Mouse (Mus musculus) embryonic facial prominence, embryonic 14.5 days (tissue): ENCODE measurements around the gene Gm2a. TPM values are rescaled to one million over a fixed set of nuclear protein-coding genes. Genes with fewer than 3 reads are reported as not detected.
"Not testable (repeated sequence)": the region's sequence is repeated elsewhere in the genome, so short reads cannot be mapped to it uniquely, and the experiment has no call there.

Source experiments
- ATAC-seq: fragments of 200-750 bp; cut with Nextera tagmentation; 2 replicates; pipeline ENCODE4 v1.8.0; 2017; ENCODE audit warnings: low read depth, moderate number of reproducible peaks, moderate TSS enrichment
- DNase-seq: peaks from one replicate; pipeline ENCODE4 v3.0.0-alpha.2; 2015; ENCODE audit warnings: low spot score
- H3K27ac ChIP-seq: fragments of 300-500 bp; sonication (generic); replicated peaks from 2 replicates; pipeline ENCODE4 v1.5.1; 2014; ENCODE audit warnings: low read depth, mild to moderate bottlenecking, low read length, moderate library complexity
- H3K27me3 ChIP-seq: fragments of 300-500 bp; sonication (generic); replicated peaks from 2 replicates; pipeline ENCODE4 v1.6.1; 2014; ENCODE audit warnings: low read length; ENCODE audit not compliant: control insufficient read depth, insufficient read depth
- H3K36me3 ChIP-seq: fragments of 300-500 bp; sonication (generic); 2 replicates; pipeline ENCODE4 v1.6.1; 2014; ENCODE audit warnings: low read length, mixed read lengths; ENCODE audit not compliant: control insufficient read depth, insufficient read depth
- H3K4me1 ChIP-seq: fragments of 300-500 bp; sonication (generic); 2 replicates; pipeline ENCODE4 v1.6.1; 2014; ENCODE audit warnings: antibody characterized with exemption, low read length; ENCODE audit not compliant: control insufficient read depth, insufficient read depth
- H3K4me2 ChIP-seq: fragments of 300-500 bp; sonication (generic); 2 replicates; pipeline ENCODE4 v1.6.1; 2014; ENCODE audit warnings: low read depth, mild to moderate bottlenecking, low read length, moderate library complexity, mixed read lengths
- H3K4me3 ChIP-seq: fragments of 300-500 bp; sonication (generic); 2 replicates; pipeline ENCODE4 v1.5.1; 2014; ENCODE audit warnings: low read depth, mild to moderate bottlenecking, low read length
- H3K9ac ChIP-seq: fragments of 300-500 bp; sonication (generic); 2 replicates; pipeline ENCODE4 v1.6.1; 2014; ENCODE audit warnings: low read depth, mild to moderate bottlenecking, low read length, moderate library complexity, mixed read lengths
- H3K9me3 ChIP-seq: fragments of 300-500 bp; sonication (generic); 2 replicates; pipeline ENCODE4 v1.6.1; 2016; ENCODE audit warnings: low read length; ENCODE audit not compliant: control insufficient read depth
- WGBS: fragments of 180-500 bp; shearing (Covaris S2); extraction: QIAGEN DNeasy Blood & Tissue Kit; methylation state at CpG from one replicate; pipeline ENCODE4 v1.1.7; 2014; 5-methylcytosine and 5-hydroxymethylcytosine counted together
- polyA plus RNA-seq: library from polyadenylated mRNA; unstranded; fragments of >200 nt; fragmentation: Nextera tagmentation; extraction: Ambion mirVana; gene quantifications from 2 replicates; pipeline ENCODE4 v1.2.1, GENCODE M21; 2014

Gm2a gene
- polyA plus RNA-seq, 1 experiment from 2014 or later = 28.2 TPM

DNA sequence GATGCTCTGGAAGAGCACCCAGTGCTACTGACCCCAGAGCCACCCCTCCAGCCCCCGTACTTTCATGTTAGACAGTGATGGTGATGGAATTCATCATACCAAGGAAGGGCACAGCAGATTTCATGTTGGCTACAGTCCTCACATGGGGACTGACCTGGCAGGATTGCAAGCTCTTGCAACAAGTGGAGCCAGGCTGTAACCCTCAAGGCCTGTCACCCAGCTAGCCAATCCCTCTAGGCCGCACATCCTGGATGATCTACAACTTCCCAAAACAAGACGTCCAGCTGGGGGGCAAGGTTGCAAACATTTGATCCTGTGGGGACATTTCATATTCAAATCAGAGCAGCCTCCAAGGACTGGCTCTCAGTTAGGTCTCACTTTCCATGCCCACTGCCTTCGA, 13.3 kb upstream of the Gm2a start:
- Histone ChIP-seq H3K27ac (no peak overlapping the region), H3K9ac (no peak overlapping the region), H3K27me3 (no peaks in the 10 kb centered on the region), H3K4me3 (no peak overlapping the region), H3K36me3 (no peaks in the 10 kb centered on the region), H3K9me3 (no peaks in the 10 kb centered on the region), H3K4me2 (no peak overlapping the region), H3K4me1 (no peaks in the 10 kb centered on the region)
- DNase-seq (no peak), ATAC-seq (no peak)
- 77% methylated on average over 4 of the region's 4 CpGs for WGBS

DNA sequence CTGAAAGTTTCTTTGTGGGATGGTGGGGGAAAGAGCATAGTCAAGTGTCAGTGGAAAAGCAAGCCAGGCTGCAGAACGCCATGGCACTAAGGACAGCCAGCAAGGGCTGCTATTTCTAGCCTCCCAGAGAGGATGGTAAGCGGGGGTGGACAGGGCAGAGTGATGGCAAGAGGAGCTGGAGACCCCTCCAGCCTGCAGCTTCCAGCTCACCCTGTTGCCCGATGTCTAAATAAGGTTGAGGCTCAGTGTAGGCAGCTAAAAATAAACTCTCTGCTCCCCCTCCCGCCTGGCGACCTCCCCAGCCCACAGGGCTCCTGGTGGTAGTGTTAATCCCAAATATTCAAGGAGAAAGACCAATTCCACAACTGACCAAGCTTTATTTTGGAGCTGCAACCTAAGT, 12.5 kb upstream of the Gm2a start:
- ATAC-seq (no peak), DNase-seq (no peak)
- 54% methylated on average over 5 of the region's 5 CpGs for WGBS
- H3K27me3 ChIP-seq = no peaks in the 10 kb centered on the region
- no peak overlapping the region for H3K9ac ChIP-seq
- H3K4me2 ChIP-seq = no peak overlapping the region
- no peaks in the 10 kb centered on the region for H3K4me1 ChIP-seq
- no peaks in the 10 kb centered on the region for H3K36me3 ChIP-seq
- no peak overlapping the region for H3K27ac ChIP-seq
- H3K4me3 ChIP-seq = no peak overlapping the region
- H3K9me3 ChIP-seq = no peaks in the 10 kb centered on the region

DNA sequence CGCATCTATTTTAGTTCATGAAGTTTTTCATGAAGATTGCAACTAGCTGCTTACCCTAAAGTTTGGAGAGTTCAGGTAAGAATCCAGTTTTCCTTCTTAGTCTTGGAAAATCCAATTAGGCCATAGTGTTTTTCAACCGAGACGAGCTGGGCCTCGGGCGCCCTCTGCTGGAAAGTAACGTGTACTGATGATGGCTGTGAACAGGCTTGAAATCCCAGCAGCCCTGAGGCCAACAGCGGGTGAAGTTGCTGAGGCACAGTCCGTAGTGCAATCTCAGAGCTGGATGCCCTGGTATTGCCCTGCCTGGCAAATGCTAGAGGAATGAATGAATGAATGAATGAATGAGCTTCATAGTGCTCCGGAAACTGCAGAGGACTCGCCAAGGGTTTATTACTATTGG, 10.9 kb upstream of the Gm2a start:
- no peak overlapping the region for H3K4me2 ChIP-seq
- no peaks in the 10 kb centered on the region for H3K4me1 ChIP-seq
- ATAC-seq = peak; percentile 53; the same call in 1 of the 2 replicates
- no peak overlapping the region for H3K9ac ChIP-seq
- no peak overlapping the region for H3K4me3 ChIP-seq
- no peak overlapping the region for H3K27ac ChIP-seq
- peak; percentile 80 for DNase-seq
- no peaks in the 10 kb centered on the region for H3K9me3 ChIP-seq
- H3K27me3 ChIP-seq = no peaks in the 10 kb centered on the region
- WGBS = 6% methylated on average over 10 of the region's 10 CpGs
- H3K36me3 ChIP-seq = no peaks in the 10 kb centered on the region

GRCm38 (mm10) chr11:55089892-55090291, 8.0 kb upstream of the Gm2a start:
- 64% methylated on average over 2 of the region's 2 CpGs for WGBS

GRCm38 (mm10) chr11:55093096-55093495, 4.8 kb upstream of the Gm2a start:
- H3K4me1 ChIP-seq = 0 out of 2 replicates have a peak, but pooled peaks cover 7% of the 10 kb centered on the region
- no peak overlapping the region for H3K4me2 ChIP-seq
- H3K27me3 ChIP-seq = no peaks in the 10 kb centered on the region
- H3K9ac ChIP-seq = no peak overlapping the region
- no peak overlapping the region for H3K4me3 ChIP-seq
- no peak for DNase-seq
- no peaks in the 10 kb centered on the region for H3K36me3 ChIP-seq
- no peaks in the 10 kb centered on the region for H3K9me3 ChIP-seq
- ATAC-seq = no peak
- 82% methylated on average over 7 of the region's 7 CpGs for WGBS
- H3K27ac ChIP-seq = no peak overlapping the region

More at GRCm38 (mm10) chr11:55089892-55090291, 8.0 kb upstream of the Gm2a start:
- H3K4me1 ChIP-seq = no peaks in the 10 kb centered on the region
- DNase-seq (no peak), ATAC-seq (no peak)
- H3K4me3 ChIP-seq = no peak overlapping the region
- H3K9ac ChIP-seq = no peak overlapping the region
- no peak overlapping the region for H3K27ac ChIP-seq
- no peaks in the 10 kb centered on the region for H3K27me3 ChIP-seq
- H3K36me3 ChIP-seq = no peaks in the 10 kb centered on the region
- H3K4me2 ChIP-seq = no peak overlapping the region
- H3K9me3 ChIP-seq = no peaks in the 10 kb centered on the region

- H3K4me3 ChIP-seq, H3K4me2 ChIP-seq, H3K27me3 ChIP-seq, ATAC-seq, H3K9ac ChIP-seq, H3K36me3 ChIP-seq, H3K9me3 ChIP-seq, DNase-seq, H3K4me1 ChIP-seq, H3K27ac ChIP-seq: not testable (repeated sequence)
- 82% methylated on average over 4 of the region's 4 CpGs for WGBS
Observed at GRCm38 (mm10) chr11:55096296-55096695, 1.6 kb upstream of the Gm2a start.

DNA sequence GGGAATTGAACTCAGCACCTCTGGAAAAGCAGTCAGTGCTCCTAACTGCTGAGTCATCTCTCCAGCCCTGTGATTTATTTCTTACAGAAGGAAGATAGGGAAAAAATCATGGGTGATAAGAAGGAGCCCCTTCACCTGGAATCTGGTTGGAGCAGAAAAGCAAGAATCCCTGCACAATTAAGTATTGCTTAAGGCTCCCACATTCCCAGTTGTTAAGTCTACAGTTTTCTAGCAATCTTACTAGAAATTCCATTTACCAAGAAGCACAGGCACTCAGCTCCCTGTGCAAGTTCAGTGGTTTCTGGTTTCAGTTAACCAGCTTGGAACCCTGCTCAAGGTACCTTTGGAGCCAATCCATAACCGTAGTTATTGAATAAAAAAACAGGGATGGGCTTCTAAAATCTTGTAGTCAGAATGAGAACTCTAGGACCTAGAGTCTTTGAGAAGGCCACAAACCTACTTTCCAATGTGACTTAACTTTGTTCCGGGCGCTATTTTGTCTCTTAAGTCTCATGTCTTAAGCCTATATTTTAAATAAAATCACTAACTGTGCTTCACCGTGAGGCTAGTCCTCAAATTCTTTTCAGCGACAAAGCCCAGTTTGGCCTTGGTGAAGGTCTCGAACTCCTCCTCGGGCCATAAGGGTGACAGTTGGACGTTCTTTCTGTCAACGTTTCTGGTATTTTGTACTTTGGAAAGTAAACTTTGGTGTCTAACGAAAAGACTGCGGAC, 1.0 kb upstream of the Gm2a start:
- Histone ChIP-seq H3K9ac (no peak overlapping the region), H3K4me3 (peak overlapping the region; percentile 58), H3K27ac (peak overlapping the region; percentile 78), H3K4me2 (peak overlapping the region; percentile 67), H3K9me3 (no peaks in the 10 kb centered on the region), H3K27me3 (no peaks in the 10 kb centered on the region), H3K4me1 (0 out of 2 replicates have a peak, but pooled peaks cover 7% of the 10 kb centered on the region), H3K36me3 (no peaks in the 10 kb centered on the region)
- ATAC-seq = no peak
- DNase-seq = peak; percentile 42
- WGBS = 31% methylated on average over 11 of the region's 11 CpGs

- ATAC-seq (no peak), DNase-seq (no peak)
- Histone ChIP-seq H3K9me3 (no peaks in the 10 kb centered on the region), H3K36me3 (no peaks in the 10 kb centered on the region), H3K9ac (peak overlapping the region; percentile 61), H3K27ac (peak overlapping the region; percentile 50; the same call in 1 of the 2 replicates), H3K27me3 (no peaks in the 10 kb centered on the region), H3K4me1 (0 out of 2 replicates have a peak, but pooled peaks cover 7% of the 10 kb centered on the region), H3K4me3 (peak overlapping the region; percentile 58), H3K4me2 (peak overlapping the region; percentile 67)
- WGBS = 14% methylated on average over 23 of the region's 24 CpGs
Observed at GRCm38 (mm10) chr11:55098189-55098915, 437 bp downstream of the Gm2a start.
